Mouse (Mus musculus): Measurements from ENCODE around the gene Nav2.

The Nav2 gene

GRCm38 (mm10) chr7:48908521-48909341 lies at the start of gene Nav2:
TSS of gene Nav2 (plus strand) at chr7:48908716.
- in situ Hi-C loops (cut with MseI, MboI), result no loop called here

DNA sequence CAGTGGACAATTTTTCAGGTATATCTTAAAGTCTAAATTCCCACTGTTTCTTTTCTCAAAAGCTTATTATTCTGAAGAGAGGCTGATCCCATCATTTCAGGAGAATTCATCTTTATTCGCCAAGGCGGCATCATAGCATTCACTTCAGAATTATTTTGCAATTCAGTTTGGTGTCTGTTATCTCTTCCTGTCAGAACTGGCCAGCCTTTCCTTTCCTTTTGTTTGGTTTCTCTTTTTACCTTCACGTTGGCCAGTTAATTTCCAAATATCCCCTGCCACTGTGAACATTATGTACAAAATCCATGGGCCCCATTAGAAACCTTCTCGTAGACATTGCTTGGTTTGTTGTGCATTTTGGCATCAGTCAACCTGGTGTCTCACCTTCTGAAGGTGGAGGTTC lies 49.2 kb upstream of the Nav2 start:
- in situ Hi-C loops (cut with MseI, MboI), result no loop called here

DNA sequence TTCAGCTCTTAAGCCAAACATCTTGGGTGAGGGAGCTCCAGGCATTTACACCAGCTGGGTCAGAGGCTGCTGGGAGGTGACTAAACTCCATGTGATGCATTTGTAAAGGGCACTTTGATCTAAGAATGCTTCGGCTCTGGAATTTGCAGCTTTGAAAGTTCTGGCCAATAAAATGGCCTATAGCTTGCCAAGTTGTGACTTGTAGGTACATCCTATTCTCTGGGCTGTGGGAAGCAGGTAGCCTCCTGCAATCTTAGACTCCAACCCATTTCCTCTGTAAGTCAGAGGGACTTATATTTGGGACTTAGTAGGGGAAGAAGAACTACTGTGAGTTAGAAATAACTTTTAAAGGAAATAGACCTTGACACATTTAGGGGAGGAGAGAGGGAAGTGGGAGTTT lies 47.6 kb upstream of the Nav2 start:
- in situ Hi-C loops (cut with MseI, MboI), result no loop called here

GRCm38 (mm10) chr7:48861796-48862195 lies 46.7 kb upstream of the Nav2 start:
- in situ Hi-C loops (cut with MseI, MboI), result no loop called here

GRCm38 (mm10) chr7:48864199-48864598 lies 44.3 kb upstream of the Nav2 start:
- in situ Hi-C loops (cut with MseI, MboI), result no loop called here

DNA sequence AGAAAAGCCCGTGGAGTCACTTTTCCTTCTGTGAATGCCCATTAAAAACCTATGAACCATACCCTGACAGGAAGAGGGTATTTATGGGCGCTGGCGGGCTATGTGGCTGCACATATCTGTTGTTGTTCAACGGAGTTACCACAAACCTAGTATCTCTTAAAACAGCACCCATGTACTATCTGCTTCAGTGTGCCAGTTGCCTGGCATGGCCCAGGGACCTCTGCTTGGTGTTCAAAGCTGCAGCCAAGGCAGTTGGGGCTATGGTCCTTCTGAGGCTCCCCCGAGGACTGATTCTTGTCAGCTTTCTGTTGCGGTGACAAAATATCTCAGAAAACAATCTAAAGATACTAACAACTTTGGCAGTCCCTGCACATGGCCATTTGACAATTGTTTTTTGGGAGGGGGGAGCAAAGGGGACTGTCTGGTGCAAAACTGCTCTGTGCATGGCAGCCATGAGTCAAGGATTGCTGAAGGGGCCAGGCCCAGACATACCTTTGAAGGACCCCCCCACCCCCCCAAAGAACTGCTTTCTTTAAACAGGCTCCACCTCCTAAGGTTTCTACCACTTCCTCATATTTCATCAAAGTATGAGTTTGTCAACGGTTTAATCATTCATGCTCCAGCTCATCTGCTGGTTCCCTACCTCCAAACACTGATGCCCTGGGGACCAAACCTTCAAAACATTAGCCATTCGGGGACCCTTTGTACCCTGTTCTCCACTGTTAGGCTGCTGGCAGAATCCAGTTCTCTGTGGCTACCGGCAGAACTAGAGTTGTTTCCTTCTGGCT lies 43.7 kb upstream of the Nav2 start:
- in situ Hi-C loops (cut with MseI, MboI), result no loop called here

DNA sequence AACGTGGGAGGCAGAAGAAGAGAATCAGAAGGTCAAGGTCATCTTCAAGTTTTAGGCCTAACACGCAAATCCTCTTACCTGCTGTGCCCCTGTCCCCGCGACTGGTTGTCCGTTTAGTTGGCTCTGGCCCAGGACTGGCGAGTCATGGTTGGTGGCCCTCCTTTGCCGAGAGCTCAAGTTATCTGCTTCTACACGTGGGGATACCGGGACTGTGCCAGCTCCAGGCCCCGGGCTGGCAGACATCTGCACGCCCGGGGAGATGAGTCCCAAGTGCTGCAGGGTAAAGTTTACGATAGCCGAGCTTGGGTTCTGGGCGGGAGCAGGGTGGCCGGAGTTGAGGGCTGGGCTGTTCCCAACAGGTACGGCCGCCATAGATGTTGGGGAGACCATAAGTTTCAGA lies 40.9 kb upstream of the Nav2 start:
- in situ Hi-C loops (cut with MseI, MboI), result no loop called here

DNA sequence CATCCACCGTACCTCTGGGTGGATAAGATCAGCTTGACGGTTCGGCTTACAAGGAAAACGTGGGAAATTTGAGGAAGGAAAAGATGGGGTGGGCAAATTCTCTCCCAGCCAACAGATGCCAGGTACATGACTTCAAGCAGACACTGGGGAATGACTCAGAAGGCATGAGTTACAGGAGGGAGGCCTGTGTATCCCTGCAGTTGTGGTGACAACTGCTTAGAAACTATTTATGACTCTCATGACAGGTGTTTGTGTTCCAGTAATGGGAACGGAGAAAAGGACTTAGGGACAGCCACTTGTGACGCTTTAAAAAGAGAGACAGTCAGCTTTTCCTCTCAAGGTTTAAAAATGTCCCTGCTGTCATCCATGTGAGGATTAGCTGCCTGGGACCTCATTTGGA lies 38.4 kb upstream of the Nav2 start:
- in situ Hi-C loops (cut with MseI, MboI), result loop anchor here in 1 of 2 experiments (10.0 kb wide), 1 partner anchor 115 kb away; no protein-coding TSS in a partner anchor

- in situ Hi-C loops (cut with MseI, MboI), result loop anchor here in 1 of 2 experiments (10.0 kb wide), 1 partner anchor 116 kb away; no protein-coding TSS in a partner anchor
These were observed 37.8 kb upstream of the Nav2 start for GRCm38 (mm10) chr7:48870579-48871180.

DNA sequence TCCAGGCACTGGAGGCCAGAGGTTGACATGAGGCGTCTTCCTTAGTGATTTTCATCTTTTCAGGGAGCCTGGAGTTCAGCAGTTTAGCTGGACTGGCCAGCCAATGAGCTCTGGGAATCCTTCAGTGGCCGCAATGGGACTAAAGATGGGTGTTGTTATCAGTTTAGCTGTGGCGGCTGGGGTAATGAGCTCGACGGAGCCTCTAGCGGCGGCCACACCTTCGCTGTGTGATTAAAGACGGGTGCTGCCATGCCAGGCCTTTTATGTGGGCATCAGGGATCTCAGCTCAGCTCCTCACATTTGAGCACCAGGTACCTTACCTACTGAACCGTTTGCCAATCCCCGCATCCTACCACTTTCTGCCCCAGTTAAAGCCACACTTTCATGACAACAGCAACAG lies 37.2 kb upstream of the Nav2 start:
- in situ Hi-C loops (cut with MseI, MboI), result loop anchor here in 1 of 2 experiments (10.0 kb wide), 1 partner anchor 116 kb away; no protein-coding TSS in a partner anchor

- in situ Hi-C loops (cut with MseI, MboI), result loop anchor here (5.0 to 10.0 kb wide), 2 partner anchors 118 to 120 kb away; no protein-coding TSS in a partner anchor
These were observed 33.4 kb upstream of the Nav2 start for GRCm38 (mm10) chr7:48875096-48875495.

GRCm38 (mm10) chr7:48876526-48876925 lies 32.0 kb upstream of the Nav2 start:
- in situ Hi-C loops (cut with MseI, MboI), result loop anchor here (5.0 to 10.0 kb wide), 2 partner anchors 119 to 122 kb away; no protein-coding TSS in a partner anchor

- in situ Hi-C loops (cut with MseI, MboI), result loop anchor here (5.0 to 10.0 kb wide), 2 partner anchors 121 to 123 kb away; no protein-coding TSS in a partner anchor
These were observed 30.6 kb upstream of the Nav2 start for GRCm38 (mm10) chr7:48877786-48878390.

DNA sequence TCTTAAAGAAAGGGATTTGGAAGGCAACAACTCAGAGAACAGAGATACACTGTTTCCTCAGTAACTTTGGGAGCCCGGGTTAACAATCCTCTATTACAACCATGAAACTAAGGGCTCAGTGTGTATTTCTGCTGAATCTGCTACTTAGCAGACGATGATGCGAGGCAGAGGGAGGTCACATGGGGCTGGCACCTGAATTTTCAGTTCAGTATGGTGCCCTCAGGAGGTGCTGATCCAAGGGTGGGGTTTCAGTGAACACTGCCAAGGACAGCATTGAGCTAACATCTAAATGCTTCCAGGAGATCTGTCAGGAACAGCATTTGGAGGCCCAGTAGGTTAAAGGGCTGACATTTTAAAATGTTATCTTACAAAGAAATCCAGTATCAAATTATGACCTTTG lies 28.9 kb upstream of the Nav2 start:
- in situ Hi-C loops (cut with MseI, MboI), result loop anchor here (5.0 to 10.0 kb wide), 2 partner anchors 122 to 125 kb away; no protein-coding TSS in a partner anchor

GRCm38 (mm10) chr7:48880591-48881481 lies 27.7 kb upstream of the Nav2 start:
- in situ Hi-C loops (cut with MseI, MboI), result no loop called here

DNA sequence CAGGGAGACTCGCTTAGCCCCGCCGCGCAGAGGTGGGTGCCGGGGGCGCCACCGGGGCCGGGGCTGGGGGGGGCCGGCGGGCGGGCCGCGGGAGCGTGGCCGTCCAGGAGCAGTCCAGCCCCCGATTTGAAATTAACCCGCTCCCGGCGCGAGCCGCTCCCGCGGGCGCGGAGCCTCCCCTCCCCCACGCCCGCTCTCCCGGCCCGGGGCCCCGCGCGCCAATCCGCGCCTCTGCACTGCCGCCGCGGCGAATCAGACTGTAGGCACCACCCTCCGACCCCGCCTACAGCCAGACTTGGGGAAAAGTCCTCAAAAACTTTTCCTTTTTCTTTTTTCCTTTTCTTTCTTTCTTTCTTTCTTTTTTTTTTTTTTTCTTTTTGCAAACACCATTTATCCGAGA lies 27.0 kb upstream of the Nav2 start, which contains the start of gene E2f8:
E2f8 (minus strand) TSS at position 111 of the 400 bp plus-strand sequence.
- in situ Hi-C loops (cut with MseI, MboI), result no loop called here

GRCm38 (mm10) chr7:48881971-48882609 lies 26.4 kb upstream of the Nav2 start:
- in situ Hi-C loops (cut with MseI, MboI), result no loop called here

- in situ Hi-C loops (cut with MseI, MboI), result no loop called here
These were observed 24.8 kb upstream of the Nav2 start for GRCm38 (mm10) chr7:48883525-48884265.

GRCm38 (mm10) chr7:48884266-48884611 lies 24.3 kb upstream of the Nav2 start:
- in situ Hi-C loops (cut with MseI, MboI), result no loop called here

Measured in mouse trophoblast stem cell (cell line).